Mouse (Mus musculus) kidney, adult 2 months (tissue): ENCODE data around the gene Olfr1277.

Source experiments
- CTCF ChIP-seq: fragments of 200-500 bp; conservative IDR thresholded peaks from 2 replicates; pipeline ENCODE4 v1.5.1; 2011; ENCODE audit warnings: low read depth, mild to moderate bottlenecking, control low read depth, low read length, moderate library complexity, mixed read lengths; ENCODE audit not compliant: insufficient read depth, insufficient read length
- POLR2A ChIP-seq: fragments of 200-500 bp; IDR thresholded peaks from one replicate; pipeline ENCODE4 v1.6.1; 2011; ENCODE audit warnings: low read depth, low read length, control low read depth

- TF ChIP-seq CTCF (no peak), POLR2A (no peak)
These were observed 39.8 kb upstream of the Olfr1277 start, which contains the start of gene Olfr1280 for GRCm38 (mm10) chr2:111313717-111314116.
